15 mouse cellular contexts compared by ENCODE assay signal in genomic region chr16:52333631-52334030, GRCm38 (mm10).
A peak's percentile ranks its signal among the peaks of the same experiment; 100 is the strongest.
DNase-seq lines count a peak whose midpoint lies in the region; ATAC-seq and TF ChIP-seq lines count a peak whose summit lies in the region.
"Had no signal": no experiment of that assay in that cellular context is flagged by ENCODE, and none has a peak within 500 bp of the region (broad histone marks: within the 10 kb centered on the region; RNA-seq: fewer than 3 reads in every experiment).

No protein-coding gene starts in this region.

- no peaks in the 10 kb centered on the region for H3K27me3 ChIP-seq in lung, embryonic 15.5 days
- H3K27me3 ChIP-seq: midbrain, embryonic 15.5 days; neural tube, embryonic 12.5 days had no signal

- no peak for TF ChIP-seq POLR2A in lung, adult 2 months (IDR thresholded peaks at IDR 0.05; ENCODE audit: borderline replicate concordance, extremely low read depth, low read depth, low read length)

- TF ChIP-seq CTCF in lung, adult 2 months (IDR thresholded peaks at IDR 0.05; ENCODE audit: insufficient read depth, low read length): no peak

- no peaks in the 10 kb centered on the region for H3K9me3 ChIP-seq in lung, embryonic 15.5 days
- H3K9me3 ChIP-seq: midbrain, embryonic 15.5 days; neural tube, embryonic 12.5 days had no signal

- peak; percentile 64 to 83 for DNase-seq in lung, adult 18-20 months
- no peak for DNase-seq in lung, adult 2 months
- DNase-seq in large intestine, adult 2 months (ENCODE audit: low read depth, low spot score): peak; percentile 88
- DNase-seq in yolk sac, embryonic 10.5 days (ENCODE audit: low spot score): peak; percentile 71
- DNase-seq in layer of hippocampus, adult 9-10 months (ENCODE audit: low spot score): no peak
- no peak for DNase-seq in T-cell, adult 2 months (ENCODE audit: low spot score)
- DNase-seq: cerebellum, adult 11-12 months; thymus, adult 2 months had no signal

- no peak overlapping the region for H3K4me3 ChIP-seq in lung, adult 2 months (replicated peaks; ENCODE audit: extremely low read depth, low read depth, low read length)
- H3K4me3 ChIP-seq in lung, embryonic 15.5 days: no peak overlapping the region
- H3K4me3 ChIP-seq: left cerebral cortex, adult 2 months; midbrain, embryonic 15.5 days; neural tube, embryonic 12.5 days had no signal

- WGBS in lung, adult 2 months: 61% methylated on average over 5 of the region's 5 CpGs
- 32% methylated on average over 5 of the region's 5 CpGs for WGBS in large intestine, adult 2 months
- WGBS in lung, embryonic 15.5 days: 51% methylated on average over 5 of the region's 5 CpGs

- no peaks in the 10 kb centered on the region for H3K36me3 ChIP-seq in lung, embryonic 15.5 days
- H3K36me3 ChIP-seq: midbrain, embryonic 15.5 days; neural tube, embryonic 12.5 days had no signal

- H3K9ac ChIP-seq in lung, embryonic 15.5 days: no peak overlapping the region
- H3K9ac ChIP-seq: midbrain, embryonic 15.5 days; neural tube, embryonic 12.5 days had no signal

- peaks cover 12% of the 10 kb centered on the region for H3K4me1 ChIP-seq in lung, adult 2 months (ENCODE audit: control insufficient read depth, insufficient read depth, low read length)
- peaks cover 7% of the 10 kb centered on the region for H3K4me1 ChIP-seq in lung, embryonic 15.5 days
- H3K4me1 ChIP-seq: midbrain, embryonic 15.5 days; neural tube, embryonic 12.5 days had no signal

- no peak overlapping the region for H3K4me2 ChIP-seq in lung, embryonic 15.5 days
- H3K4me2 ChIP-seq: midbrain, embryonic 15.5 days; neural tube, embryonic 12.5 days had no signal

- peak; percentile 88 for ATAC-seq in lung, embryonic 15.5 days (ENCODE audit: borderline replicate concordance, extremely low read depth, low FRiP score, low TSS enrichment)
- ATAC-seq: activated CD4-positive, CD25-positive, alpha-beta regulatory T cell, adult 4 months; forebrain, embryonic 14.5 days; hindbrain, embryonic 16.5 days; midbrain, embryonic 15.5 days had no signal

- peak overlapping the region; percentile 88 for H3K27ac ChIP-seq in lung, embryonic 15.5 days
- H3K27ac ChIP-seq: left cerebral cortex, adult 2 months; midbrain, embryonic 15.5 days; neural tube, embryonic 12.5 days had no signal

Comparison
In these comparisons a context has a peak if more than half of its experiments do, and no peak if none do; other contexts are left out.
1. DNase-seq: peak in lung, adult 18-20 months (2 of 2), large intestine, adult 2 months (single experiment) and yolk sac, embryonic 10.5 days (single experiment); none in lung, adult 2 months (single experiment), layer of hippocampus, adult 9-10 months (single experiment) and T-cell, adult 2 months (single experiment).